Mouse (Mus musculus): ENCODE results near the gene Prrt3.
A peak's percentile ranks its signal among the peaks of the same experiment; 100 is the strongest.

Gene Prrt3

GRCm38 (mm10) chr6:113487125-113487576 is 14.6 kb downstream of the Prrt3 start:
- no peak for DNase-seq

DNA sequence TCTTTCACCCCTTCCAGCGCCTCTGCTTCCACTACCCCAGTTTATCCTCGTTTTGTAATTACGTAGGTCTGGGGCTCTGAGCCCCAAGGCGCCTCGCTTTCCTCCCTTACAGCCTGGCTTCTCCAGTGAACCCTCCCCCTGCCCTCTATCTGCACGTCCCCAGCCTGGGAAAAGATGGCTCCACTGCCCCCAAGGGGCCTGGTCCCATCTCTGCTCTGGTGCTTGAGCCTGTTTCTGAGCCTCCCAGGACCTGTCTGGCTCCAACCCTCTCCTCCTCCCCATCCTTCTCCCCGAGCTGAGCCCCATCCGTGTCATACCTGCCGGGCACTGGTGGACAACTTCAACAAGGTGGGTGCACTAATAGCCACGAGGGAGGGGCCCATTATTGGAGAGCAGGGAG is 18.0 kb downstream of the Prrt3 start:
- no peak for DNase-seq

- peak; percentile 97 for DNase-seq
These were observed 18.6 kb downstream of the Prrt3 start, which contains the start of gene Creld1 for GRCm38 (mm10) chr6:113483100-113483615. TSS of gene Creld1 (plus strand) at chr6:113483297.

DNA sequence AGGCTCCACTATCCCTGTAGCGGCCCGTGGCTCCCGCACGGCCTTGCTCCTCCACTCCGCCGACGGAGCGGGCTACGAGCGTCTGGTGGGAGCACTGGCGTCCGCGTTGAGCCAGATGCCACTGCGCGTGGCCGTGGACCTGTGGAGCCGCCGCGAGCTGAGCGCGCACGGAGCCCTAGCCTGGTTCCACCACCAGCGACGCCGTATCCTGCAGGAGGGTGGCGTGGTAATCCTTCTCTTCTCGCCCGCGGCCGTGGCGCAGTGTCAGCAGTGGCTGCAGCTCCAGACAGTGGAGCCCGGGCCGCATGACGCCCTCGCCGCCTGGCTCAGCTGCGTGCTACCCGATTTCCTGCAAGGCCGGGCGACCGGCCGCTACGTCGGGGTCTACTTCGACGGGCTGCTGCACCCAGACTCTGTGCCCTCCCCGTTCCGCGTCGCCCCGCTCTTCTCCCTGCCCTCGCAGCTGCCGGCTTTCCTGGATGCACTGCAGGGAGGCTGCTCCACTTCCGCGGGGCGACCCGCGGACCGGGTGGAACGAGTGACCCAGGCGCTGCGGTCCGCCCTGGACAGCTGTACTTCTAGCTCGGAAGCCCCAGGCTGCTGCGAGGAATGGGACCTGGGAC is 19.1 kb downstream of the Prrt3 start:
- DNase-seq = peak; percentile 46

- no peak for DNase-seq
These were observed 21.0 kb downstream of the Prrt3 start for GRCm38 (mm10) chr6:113480555-113481373.

GRCm38 (mm10) chr6:113478906-113479305 is 22.8 kb downstream of the Prrt3 start:
- DNase-seq = no peak

GRCm38 (mm10) chr6:113477353-113477752 is 24.4 kb downstream of the Prrt3 start:
- DNase-seq = no peak

DNA sequence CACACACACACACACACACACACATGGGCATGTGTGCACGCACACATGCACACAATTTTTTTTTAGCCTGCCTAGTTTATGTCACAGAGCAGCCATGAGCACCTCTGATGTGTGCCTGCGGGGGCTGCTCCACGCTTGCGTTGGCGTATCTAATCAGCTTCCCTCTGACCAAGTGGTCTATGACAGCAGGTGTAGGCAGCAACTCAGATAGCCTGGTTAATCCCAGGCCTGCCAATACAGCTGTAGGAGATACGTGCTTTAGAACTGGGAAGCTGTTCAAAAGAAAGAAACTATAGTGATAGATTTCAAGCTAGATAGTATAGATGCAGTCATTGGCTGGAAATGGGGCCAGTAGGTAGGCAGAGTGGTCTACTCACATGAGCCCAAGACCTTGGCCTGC is 28.0 kb downstream of the Prrt3 start:
- DNase-seq = no peak

DNA sequence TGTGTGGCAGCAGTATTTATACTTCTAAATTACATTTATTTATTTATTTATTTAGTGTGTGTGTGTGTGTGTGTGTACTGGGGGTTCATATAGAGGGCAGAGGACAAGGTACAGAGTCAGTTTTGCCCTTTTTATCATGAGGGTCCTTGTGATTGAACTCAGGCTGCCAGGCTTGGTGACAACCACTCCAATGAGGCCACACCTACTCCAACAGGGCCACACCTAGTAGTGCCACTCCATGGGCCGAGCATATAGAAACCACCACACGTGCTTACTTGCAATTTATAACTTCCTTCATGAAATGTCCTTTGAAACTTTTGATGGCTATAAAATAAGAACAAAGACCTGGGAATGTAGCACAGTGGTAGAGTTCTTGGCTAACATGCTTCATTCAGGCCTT is 28.5 kb downstream of the Prrt3 start:
- no peak for DNase-seq

GRCm38 (mm10) chr6:113472061-113472460 is 29.7 kb downstream of the Prrt3 start:
- no peak for DNase-seq

GRCm38 (mm10) chr6:113471297-113471936 is 30.3 kb downstream of the Prrt3 start, which contains the start of gene Il17rc:
TSS of gene Il17rc (plus strand) at chr6:113471427.
- DNase-seq = no peak

GRCm38 (mm10) chr6:113469432-113469831 is 32.3 kb downstream of the Prrt3 start:
- peak; percentile 64 for DNase-seq

DNA sequence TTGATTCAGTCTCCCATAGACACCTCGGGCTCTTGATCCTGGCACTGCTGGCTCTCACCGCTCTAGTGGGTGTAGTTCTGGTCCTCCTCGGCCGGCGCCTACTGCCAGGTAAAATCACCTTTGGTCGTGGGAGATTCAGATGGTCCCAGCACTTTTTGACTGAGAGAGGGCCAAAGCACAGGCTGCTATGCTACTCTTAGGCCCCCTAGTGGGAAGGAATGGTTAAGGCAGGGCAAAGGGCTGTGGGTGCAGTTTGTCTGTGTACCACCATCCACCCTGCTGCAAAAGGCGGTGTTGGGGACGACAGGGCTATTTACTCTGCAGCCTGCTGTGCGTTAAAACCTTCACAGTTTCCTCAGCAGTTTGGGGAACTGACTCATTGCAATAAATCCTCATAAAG is 32.7 kb downstream of the Prrt3 start:
- DNase-seq = peak; percentile 69

- no peak for DNase-seq
These were observed 33.2 kb downstream of the Prrt3 start for GRCm38 (mm10) chr6:113468512-113468911.

GRCm38 (mm10) chr6:113465602-113466001 is 36.1 kb downstream of the Prrt3 start:
- DNase-seq = no peak

GRCm38 (mm10) chr6:113464040-113464439 is 37.7 kb downstream of the Prrt3 start:
- no peak for DNase-seq

GRCm38 (mm10) chr6:113458635-113459034 is 43.1 kb downstream of the Prrt3 start:
- DNase-seq = no peak

DNA sequence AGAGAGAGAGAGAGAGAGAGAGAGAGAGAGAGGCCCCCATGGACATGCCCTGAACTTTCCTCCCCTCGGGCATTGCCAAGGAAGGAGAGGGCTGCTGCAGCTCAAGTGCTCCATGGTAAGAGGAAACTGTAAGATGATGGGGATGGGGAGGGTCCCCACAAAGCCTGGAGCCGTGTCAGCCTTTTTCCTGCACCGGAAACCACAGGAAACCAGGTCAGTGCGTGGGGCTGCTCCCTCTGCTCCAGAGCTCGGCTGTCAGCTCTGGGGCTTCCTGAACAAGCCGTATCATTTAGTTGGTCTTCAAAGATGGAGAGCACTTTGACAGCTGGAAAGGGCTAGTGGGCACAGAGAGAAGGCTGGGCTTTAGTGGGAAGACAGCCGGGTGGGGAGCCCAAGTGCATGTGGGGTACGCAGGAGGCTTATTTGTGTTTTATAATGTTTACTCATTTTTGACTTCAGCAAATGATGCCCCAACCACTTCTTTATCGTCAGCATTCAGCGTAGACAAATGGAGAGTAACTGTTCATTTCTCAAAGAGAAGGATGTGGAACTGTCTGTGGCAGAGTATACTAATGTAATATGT is 43.7 kb downstream of the Prrt3 start, which contains the start of gene Il17re:
TSS of gene Il17re (plus strand) at position 533 of the 583 bp plus-strand sequence.
- no peak for DNase-seq

GRCm38 (mm10) chr6:113455007-113455406 is 46.7 kb downstream of the Prrt3 start:
- DNase-seq = no peak

GRCm38 (mm10) chr6:113451839-113452238 is 49.9 kb downstream of the Prrt3 start:
- no peak for DNase-seq

- no peak for DNase-seq
These were observed 54.1 kb downstream of the Prrt3 start for GRCm38 (mm10) chr6:113447639-113448038.

- no peak for DNase-seq
These were observed 57.3 kb downstream of the Prrt3 start for GRCm38 (mm10) chr6:113444207-113444965.
